Mouse (Mus musculus) kidney, postnatal 10 days (tissue): ENCODE data around the gene Nadk2.

Experiments
- DNase-seq: peaks from one replicate; pipeline ENCODE4 v3.0.0; 2021; ENCODE audit warnings: mixed read lengths

Nadk2 gene

GRCm38 (mm10) chr15:9134891-9135507 is 63.9 kb downstream of the Nadk2 start:
- DNase-seq, result peak; percentile 40

- DNase-seq, result peak; percentile 19
Observed at GRCm38 (mm10) chr15:9139447-9139846, 68.4 kb downstream of the Nadk2 start.

GRCm38 (mm10) chr15:9140252-9140680 is 69.2 kb downstream of the Nadk2 start, which contains the start of gene Lmbrd2:
Gene Lmbrd2 (plus strand): TSS chr15:9140550.
- DNase-seq, result peak; percentile 98

- no peak for DNase-seq
Observed at GRCm38 (mm10) chr15:9140684-9141171, 69.7 kb downstream of the Nadk2 start.

GRCm38 (mm10) chr15:9155325-9155724 is 84.3 kb downstream of the Nadk2 start, which contains the start of gene Skp2:
Gene Skp2 (minus strand): TSS chr15:9155425.
- no peak for DNase-seq
